Mouse (Mus musculus) kidney, adult 2 months (tissue): ENCODE results near the gene Nsfl1c.

Experiments
- CTCF ChIP-seq: fragments of 200-500 bp; conservative IDR thresholded peaks from 2 replicates; pipeline ENCODE4 v1.5.1; 2011; ENCODE audit warnings: low read depth, mild to moderate bottlenecking, control low read depth, low read length, moderate library complexity, mixed read lengths; ENCODE audit not compliant: insufficient read depth, insufficient read length
- POLR2A ChIP-seq: fragments of 200-500 bp; IDR thresholded peaks from one replicate; pipeline ENCODE4 v1.6.1; 2011; ENCODE audit warnings: low read depth, low read length, control low read depth

- TF ChIP-seq POLR2A: peak; percentile 86
- no peak for TF ChIP-seq CTCF
Measured at GRCm38 (mm10) chr2:151542323-151543062, 48.5 kb downstream of the Nsfl1c start, which contains the start of gene Fkbp1a.
